Mouse (Mus musculus) G1E (cell line): ENCODE data around the gene Igsf9b.

Experiments
- CTCF ChIP-seq: IDR thresholded peaks from 2 replicates; pipeline ENCODE4 v1.5.1; 2012; ENCODE audit warnings: low read depth, low read length, inconsistent platforms, mixed read lengths
- GATA1 ChIP-seq: IDR thresholded peaks from 2 replicates; pipeline ENCODE4 v1.6.1; 2012; ENCODE audit warnings: borderline replicate concordance, low read length, inconsistent platforms, mixed read lengths
- POLR2AphosphoS5 ChIP-seq: IDR thresholded peaks from 2 replicates; pipeline ENCODE4 v1.6.1; 2012; ENCODE audit warnings: low read depth, low read length, inconsistent platforms; ENCODE audit not compliant: insufficient replicate concordance
- TAL1 ChIP-seq: conservative IDR thresholded peaks from 2 replicates; pipeline ENCODE4 v1.6.1; 2012; ENCODE audit warnings: low read depth, low read length, inconsistent platforms, mixed read lengths

GRCm38 (mm10) chr9:27307265-27307664 is 8.3 kb downstream of the Igsf9b start:
- TF ChIP-seq CTCF (no peak), GATA1 (no peak), TAL1 (no peak), POLR2AphosphoS5 (no peak)
